Mouse (Mus musculus) intestine, embryonic 16.5 days (tissue): Measurements from ENCODE around the gene Olfr986. TPM values are rescaled to one million over a fixed set of nuclear protein-coding genes. Genes with fewer than 3 reads are reported as not detected.

Experiments
- ATAC-seq: fragments of 200-750 bp; cut with Nextera tagmentation; 2 replicates; pipeline ENCODE4 v1.8.0; 2017; ENCODE audit warnings: moderate TSS enrichment, moderate library complexity
- H3K27ac ChIP-seq: fragments of 300-500 bp; sonication (generic); 2 replicates; pipeline ENCODE4 v1.5.1; 2014; ENCODE audit warnings: mild to moderate bottlenecking, low read length
- H3K27me3 ChIP-seq: fragments of 300-500 bp; sonication (generic); replicated peaks from 2 replicates; pipeline ENCODE4 v1.6.1; 2014; ENCODE audit warnings: low read length, control low read depth, mixed read lengths; ENCODE audit not compliant: control insufficient read depth, insufficient read depth
- H3K36me3 ChIP-seq: fragments of 300-500 bp; sonication (generic); 2 replicates; pipeline ENCODE4 v1.6.1; 2014; ENCODE audit warnings: low read length, control low read depth; ENCODE audit not compliant: control insufficient read depth, insufficient read depth
- H3K4me1 ChIP-seq: fragments of 300-500 bp; sonication (generic); 2 replicates; pipeline ENCODE4 v1.6.1; 2014; ENCODE audit warnings: low read length, control low read depth, mixed read lengths; ENCODE audit not compliant: control insufficient read depth, insufficient read depth
- H3K4me2 ChIP-seq: fragments of 300-500 bp; sonication (generic); 2 replicates; pipeline ENCODE4 v1.6.1; 2014; ENCODE audit warnings: low read depth, low read length, control low read depth
- H3K4me3 ChIP-seq: fragments of 300-500 bp; sonication (generic); 2 replicates; pipeline ENCODE4 v1.5.1; 2014; ENCODE audit warnings: mild to moderate bottlenecking, low read length
- H3K9ac ChIP-seq: fragments of 300-500 bp; sonication (generic); 2 replicates; pipeline ENCODE4 v1.6.1; 2014; ENCODE audit warnings: low read depth, low read length
- H3K9me3 ChIP-seq: fragments of 300-500 bp; sonication (generic); 2 replicates; pipeline ENCODE4 v1.6.1; 2016; ENCODE audit warnings: low read length, control low read depth; ENCODE audit not compliant: control insufficient read depth
- WGBS: fragments of 180-500 bp; shearing (Covaris S2); extraction: QIAGEN DNeasy Blood & Tissue Kit; methylation state at CpG from one replicate; pipeline ENCODE4 v1.1.7; 2014; 5-methylcytosine and 5-hydroxymethylcytosine counted together
- polyA plus RNA-seq: library from polyadenylated mRNA; unstranded; fragments of >200 nt; fragmentation: Nextera tagmentation; extraction: Ambion mirVana; gene quantifications from 2 replicates; pipeline ENCODE4 v1.2.1, GENCODE M21; 2015

Gene Olfr986
- polyA plus RNA-seq, 1 experiment from 2014 or later: not detected

- Histone ChIP-seq H3K4me2 (no peak overlapping the region), H3K4me3 (no peak overlapping the region), H3K27me3 (no peaks in the 10 kb centered on the region), H3K4me1 (no peaks in the 10 kb centered on the region), H3K27ac (no peak overlapping the region), H3K36me3 (no peaks in the 10 kb centered on the region), H3K9ac (no peak overlapping the region), H3K9me3 (no peaks in the 10 kb centered on the region)
- no peak for ATAC-seq
- WGBS: 80% methylated on average over 5 of the region's 5 CpGs
Observed at GRCm38 (mm10) chr9:40229479-40229878, 48.8 kb downstream of the Olfr986 start.

- Histone ChIP-seq H3K27ac (no peak overlapping the region), H3K9me3 (no peaks in the 10 kb centered on the region), H3K4me2 (no peak overlapping the region), H3K9ac (no peak overlapping the region), H3K4me1 (no peaks in the 10 kb centered on the region), H3K36me3 (no peaks in the 10 kb centered on the region), H3K4me3 (no peak overlapping the region), H3K27me3 (no peaks in the 10 kb centered on the region)
- no peak for ATAC-seq
- WGBS: 78% methylated on average over 3 of the region's 3 CpGs
Observed at GRCm38 (mm10) chr9:40231019-40231418, 50.3 kb downstream of the Olfr986 start.

GRCm38 (mm10) chr9:40234233-40235072 lies 53.7 kb downstream of the Olfr986 start:
- no peak overlapping the region for H3K4me2 ChIP-seq
- H3K4me1 ChIP-seq: no peaks in the 10 kb centered on the region
- no peak overlapping the region for H3K4me3 ChIP-seq
- H3K9me3 ChIP-seq: no peaks in the 10 kb centered on the region
- peak; percentile 68 for ATAC-seq
- H3K27ac ChIP-seq: no peak overlapping the region
- H3K36me3 ChIP-seq: no peaks in the 10 kb centered on the region
- H3K27me3 ChIP-seq: no peaks in the 10 kb centered on the region
- WGBS: 58% methylated on average over 10 of the region's 10 CpGs
- H3K9ac ChIP-seq: no peak overlapping the region

- Histone ChIP-seq H3K4me2 (no peak overlapping the region), H3K4me1 (no peaks in the 10 kb centered on the region), H3K27ac (no peak overlapping the region), H3K4me3 (no peak overlapping the region), H3K9ac (no peak overlapping the region), H3K9me3 (no peaks in the 10 kb centered on the region), H3K27me3 (no peaks in the 10 kb centered on the region; the same call in 1 of the 2 replicates), H3K36me3 (no peaks in the 10 kb centered on the region)
- ATAC-seq: no peak
- 80% methylated on average over 7 of the region's 7 CpGs for WGBS
Observed at GRCm38 (mm10) chr9:40235220-40235619, 54.5 kb downstream of the Olfr986 start.

Other genes starting within 250 kb of the Olfr986 start
- gene Olfr974, start 243.4 kb upstream of the Olfr986 start, polyA plus RNA-seq: not detected in 2 replicates
- gene Olfr975, start 228.9 kb upstream of the Olfr986 start, polyA plus RNA-seq: not detected in 2 replicates
- gene Olfr976, start 219.8 kb upstream of the Olfr986 start, polyA plus RNA-seq: not detected in 2 replicates
- gene Olfr978, start 188.8 kb upstream of the Olfr986 start, polyA plus RNA-seq: not detected in 2 replicates
- gene Olfr979, start 177.5 kb upstream of the Olfr986 start, polyA plus RNA-seq: not detected in 2 replicates
- not detected in 2 replicates for gene Olfr980, start 171.3 kb upstream of the Olfr986 start, polyA plus RNA-seq
- not detected in 2 replicates for gene Olfr981, start 159.5 kb upstream of the Olfr986 start, polyA plus RNA-seq
- not detected in 2 replicates for gene Olfr982, start 107.1 kb upstream of the Olfr986 start, polyA plus RNA-seq
- gene Olfr983, start 87.3 kb upstream of the Olfr986 start, polyA plus RNA-seq: not detected in 2 replicates
- gene Olfr984, start 66.7 kb upstream of the Olfr986 start, polyA plus RNA-seq: not detected in 2 replicates
- gene Olfr985, start 50.7 kb upstream of the Olfr986 start, polyA plus RNA-seq: not detected in 2 replicates
- not detected in 2 replicates for gene Tmem225, start 32.8 kb upstream of the Olfr986 start, polyA plus RNA-seq
- gene Zfp202, start 11.4 kb downstream of the Olfr986 start, polyA plus RNA-seq: 2.8 and 3.1 TPM in 2 replicates
- gene Scn3b, start 88.3 kb downstream of the Olfr986 start, polyA plus RNA-seq: 4.0 and 4.4 TPM in 2 replicates